Mouse (Mus musculus): ENCODE results near the gene Msrb3.

DNA sequence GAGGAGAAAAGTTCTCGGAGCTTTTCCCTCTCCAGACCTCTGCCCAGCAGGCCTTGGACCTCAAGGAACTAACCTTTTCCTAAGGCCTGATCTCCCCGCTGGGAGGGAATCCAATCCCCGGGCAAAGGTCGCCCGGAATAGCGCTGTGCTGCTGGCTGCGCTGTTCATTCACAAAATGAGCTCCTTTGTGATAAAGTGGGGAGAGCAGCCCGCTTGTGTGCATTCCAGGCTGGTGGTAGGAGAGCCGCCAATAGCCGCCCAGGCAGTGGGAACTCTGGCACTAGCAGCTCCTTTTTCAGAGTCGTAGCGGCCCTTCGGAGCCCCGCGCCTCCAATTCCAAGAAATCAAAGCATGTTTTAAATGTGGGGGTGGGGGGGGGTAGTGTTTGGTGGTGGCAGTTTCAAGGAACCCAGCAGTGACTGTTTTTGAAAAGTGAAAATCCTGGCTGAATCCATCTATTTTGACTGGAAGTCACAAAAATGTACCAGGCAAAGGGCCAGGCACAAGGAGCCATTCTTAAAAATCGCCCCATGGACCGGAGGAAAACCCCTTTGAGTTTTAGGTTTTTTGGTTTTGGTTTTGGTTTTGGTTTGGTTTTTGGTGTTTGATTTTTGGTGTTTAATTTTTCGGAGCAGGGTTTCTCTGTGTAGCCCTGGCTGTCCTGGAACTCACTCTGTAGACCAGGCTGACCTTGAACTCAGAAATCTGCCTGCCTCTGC, 153.6 kb downstream of the Msrb3 start:
- TF ChIP-seq ZC3H11A (IDR thresholded peaks at IDR 0.05; ENCODE audit: low read depth, low read length) = no peak
- TF ChIP-seq POLR2A (IDR thresholded peaks at IDR 0.05; ENCODE audit: low read depth, low read length) = no peak
- TF ChIP-seq CTCF (conservative IDR thresholded peaks at IDR 0.05 in 1 of 2, IDR thresholded peaks at IDR 0.05 in 1 of 2; ENCODE audit: low read depth in 2 of 2, low read length in 2 of 2) = no peak
- no peak for TF ChIP-seq USF1 (IDR thresholded peaks at IDR 0.05; ENCODE audit: low read depth, low read length)
- no peak for TF ChIP-seq ZKSCAN1 (IDR thresholded peaks at IDR 0.05; ENCODE audit: borderline replicate concordance, low read depth, low read length)
- TF ChIP-seq JUND (conservative IDR thresholded peaks at IDR 0.05; ENCODE audit: low read depth, low read length) = no peak
- no peak for TF ChIP-seq MYC (IDR thresholded peaks at IDR 0.05; ENCODE audit: low read depth, low read length)
